Mouse (Mus musculus): ENCODE data around the gene Map4k2. TPM values are rescaled to one million over a fixed set of nuclear protein-coding genes. Genes with fewer than 3 reads are reported as not detected.
A peak's percentile ranks its signal among the peaks of the same experiment; 100 is the strongest.

Gene Map4k2
- polyA plus RNA-seq, 1 experiment from 2014 or later, result 20.1 TPM

DNA sequence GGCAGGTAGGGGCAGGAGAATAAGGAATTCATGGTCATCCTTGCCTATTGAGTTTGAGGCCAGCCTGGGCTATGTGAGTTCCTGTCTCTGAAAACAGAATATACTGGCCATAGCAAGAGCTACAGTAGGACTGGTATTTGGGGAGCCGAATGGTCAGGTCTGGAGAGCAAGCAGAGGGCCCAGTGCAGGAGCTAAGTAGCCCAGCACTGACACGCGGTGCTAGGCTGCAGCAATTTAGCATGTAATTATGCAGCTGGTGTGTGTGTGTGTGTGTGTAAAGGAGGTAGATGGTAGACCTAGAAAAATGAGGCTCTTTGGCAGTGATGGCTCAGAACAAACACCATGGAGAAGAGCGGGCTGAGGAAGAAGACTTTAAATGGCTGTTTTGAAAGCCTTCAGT, 6.7 kb downstream of the Map4k2 start:
- ATAC-seq, result no peak
- peaks cover 43% of the 10 kb centered on the region for H3K36me3 ChIP-seq (ENCODE audit: control insufficient read depth, insufficient read depth, low read length)
- no peaks in the 10 kb centered on the region for H3K4me1 ChIP-seq (ENCODE audit: control insufficient read depth, insufficient read depth, low read length)
- no peak overlapping the region for H3K4me2 ChIP-seq (ENCODE audit: low read length)
- no peak overlapping the region for H3K4me3 ChIP-seq (ENCODE audit: low read depth, low read length)
- no peaks in the 10 kb centered on the region for H3K9me3 ChIP-seq (replicated peaks; ENCODE audit: control insufficient read depth, low read length, poor library complexity, severe bottlenecking)
- H3K27ac ChIP-seq (ENCODE audit: low read length), result no peak overlapping the region
- WGBS, result 94% methylated on average over 4 of the region's 4 CpGs
- H3K27me3 ChIP-seq (ENCODE audit: control insufficient read depth, insufficient read depth, low read depth, low read length), result no peaks in the 10 kb centered on the region
- no peak overlapping the region for H3K9ac ChIP-seq (ENCODE audit: low read depth, low read length)

DNA sequence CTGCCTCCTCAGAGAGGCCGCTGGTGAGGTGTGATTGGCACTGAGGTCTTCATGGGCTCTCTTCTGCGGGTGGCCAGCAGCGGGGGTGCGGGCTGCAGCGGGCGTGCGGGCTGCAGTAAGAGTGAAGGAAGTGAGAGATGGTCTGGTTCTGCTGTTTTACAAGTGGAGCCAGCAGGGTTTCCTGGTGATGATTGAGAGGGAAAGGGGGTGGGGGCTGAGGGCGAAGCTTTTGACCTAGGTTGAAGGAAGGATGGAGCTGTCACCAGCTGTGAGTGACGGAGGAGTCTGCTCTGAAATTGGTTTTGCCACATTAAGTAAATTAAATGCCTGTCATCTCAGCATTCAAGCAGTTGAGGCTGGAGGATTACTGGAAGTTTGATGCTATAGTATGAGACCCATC, 7.8 kb downstream of the Map4k2 start:
- WGBS, result 59% methylated on average over 9 of the region's 9 CpGs

GRCm38 (mm10) chr19:6349215-6349983, 8.5 kb downstream of the Map4k2 start:
- H3K4me1 ChIP-seq (ENCODE audit: control insufficient read depth, insufficient read depth, low read length), result no peaks in the 10 kb centered on the region
- no peak overlapping the region for H3K4me2 ChIP-seq (ENCODE audit: low read length)
- WGBS, result 53% methylated on average over 14 of the region's 14 CpGs
- no peaks in the 10 kb centered on the region for H3K27me3 ChIP-seq (ENCODE audit: control insufficient read depth, insufficient read depth, low read depth, low read length)
- no peak overlapping the region for H3K4me3 ChIP-seq (ENCODE audit: low read depth, low read length)
- no peak overlapping the region for H3K9ac ChIP-seq (ENCODE audit: low read depth, low read length)
- no peak for ATAC-seq
- no peak overlapping the region for H3K27ac ChIP-seq (ENCODE audit: low read length)
- peaks cover 40% of the 10 kb centered on the region for H3K36me3 ChIP-seq (ENCODE audit: control insufficient read depth, insufficient read depth, low read length)
- H3K9me3 ChIP-seq (replicated peaks; ENCODE audit: control insufficient read depth, low read length, poor library complexity, severe bottlenecking), result no peaks in the 10 kb centered on the region

More for the DNA sequence above, 7.8 kb downstream of the Map4k2 start:
- Histone ChIP-seq H3K27ac (ENCODE audit: low read length) (no peak overlapping the region), H3K4me2 (ENCODE audit: low read length) (no peak overlapping the region), H3K27me3 (ENCODE audit: control insufficient read depth, insufficient read depth, low read depth, low read length) (no peaks in the 10 kb centered on the region), H3K9me3 (replicated peaks; ENCODE audit: control insufficient read depth, low read length, poor library complexity, severe bottlenecking) (no peaks in the 10 kb centered on the region), H3K9ac (ENCODE audit: low read depth, low read length) (no peak overlapping the region), H3K36me3 (ENCODE audit: control insufficient read depth, insufficient read depth, low read length) (peaks cover 41% of the 10 kb centered on the region), H3K4me1 (ENCODE audit: control insufficient read depth, insufficient read depth, low read length) (no peaks in the 10 kb centered on the region), H3K4me3 (ENCODE audit: low read depth, low read length) (no peak overlapping the region)
- ATAC-seq, result no peak

DNA sequence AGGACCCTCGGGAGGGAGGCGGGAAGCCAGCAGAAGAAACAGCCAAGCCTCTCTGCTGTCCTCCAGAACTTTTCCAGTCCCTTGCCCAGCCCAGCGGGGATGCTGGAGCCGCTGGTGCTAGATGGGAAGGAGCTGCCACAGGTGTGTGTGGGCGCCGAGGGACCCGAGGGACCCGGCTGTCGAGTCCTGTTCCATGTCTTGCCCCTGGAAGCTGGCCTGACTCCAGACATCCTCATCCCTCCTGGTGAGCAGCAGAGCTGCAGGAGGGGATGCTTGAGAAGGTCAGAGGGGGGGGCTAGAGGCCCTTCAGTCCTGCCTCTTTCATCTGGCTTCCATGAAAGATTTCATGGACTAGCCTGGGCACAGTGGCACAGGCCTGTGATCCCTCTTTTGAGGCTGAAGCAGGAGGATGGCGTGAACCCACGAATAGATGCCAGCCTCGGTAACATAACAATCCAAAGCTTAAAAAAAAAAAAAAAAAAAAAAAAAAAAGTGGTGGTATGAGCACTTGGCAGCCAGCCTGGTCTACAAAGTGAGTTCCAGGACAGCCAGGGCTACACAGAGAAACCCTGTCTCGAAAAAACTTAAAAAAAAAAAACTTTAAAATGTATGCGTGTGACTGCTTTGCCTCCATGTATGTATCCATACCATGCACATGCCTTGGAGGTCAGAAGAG, 10.6 kb downstream of the Map4k2 start:
- H3K4me1 ChIP-seq (ENCODE audit: control insufficient read depth, insufficient read depth, low read length), result no peaks in the 10 kb centered on the region
- ATAC-seq, result no peak
- peaks cover 22% of the 10 kb centered on the region for H3K36me3 ChIP-seq (ENCODE audit: control insufficient read depth, insufficient read depth, low read length)
- no peak overlapping the region for H3K9ac ChIP-seq (ENCODE audit: low read depth, low read length)
- 65% methylated on average over 14 of the region's 14 CpGs for WGBS
- H3K4me3 ChIP-seq (ENCODE audit: low read depth, low read length), result no peak overlapping the region
- no peak overlapping the region for H3K27ac ChIP-seq (ENCODE audit: low read length)
- no peak overlapping the region for H3K4me2 ChIP-seq (ENCODE audit: low read length)
- no peaks in the 10 kb centered on the region for H3K9me3 ChIP-seq (replicated peaks; ENCODE audit: control insufficient read depth, low read length, poor library complexity, severe bottlenecking)
- no peaks in the 10 kb centered on the region for H3K27me3 ChIP-seq (ENCODE audit: control insufficient read depth, insufficient read depth, low read depth, low read length)

DNA sequence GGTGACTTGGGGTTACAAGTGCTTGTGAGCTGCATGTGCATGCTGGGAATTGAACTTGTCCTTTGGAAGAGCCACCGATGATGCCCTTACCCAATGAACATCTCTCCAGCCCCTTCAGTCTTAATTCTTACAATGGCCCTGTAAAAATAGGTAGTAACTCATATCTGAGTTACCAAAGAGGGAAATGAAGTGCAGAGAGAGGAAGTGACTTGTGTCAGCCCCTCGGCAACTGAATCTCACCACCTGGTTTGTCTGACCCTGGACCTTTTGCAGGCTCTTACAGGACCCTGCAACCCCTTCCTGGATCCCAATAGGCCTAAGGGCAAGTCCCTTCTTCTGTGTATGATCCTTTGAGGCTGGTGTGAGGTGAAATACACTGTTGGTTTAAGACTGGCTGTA, 11.2 kb downstream of the Map4k2 start:
- no peak for ATAC-seq
- Histone ChIP-seq H3K36me3 (ENCODE audit: control insufficient read depth, insufficient read depth, low read length) (peaks cover 16% of the 10 kb centered on the region; the same call in 1 of the 2 replicates), H3K4me1 (ENCODE audit: control insufficient read depth, insufficient read depth, low read length) (no peaks in the 10 kb centered on the region), H3K4me3 (ENCODE audit: low read depth, low read length) (no peak overlapping the region), H3K9ac (ENCODE audit: low read depth, low read length) (no peak overlapping the region), H3K9me3 (replicated peaks; ENCODE audit: control insufficient read depth, low read length, poor library complexity, severe bottlenecking) (no peaks in the 10 kb centered on the region), H3K4me2 (ENCODE audit: low read length) (no peak overlapping the region), H3K27me3 (ENCODE audit: control insufficient read depth, insufficient read depth, low read depth, low read length) (no peaks in the 10 kb centered on the region), H3K27ac (ENCODE audit: low read length) (no peak overlapping the region)
- WGBS, result 93% methylated on average over 2 of the region's 2 CpGs

- H3K9ac ChIP-seq (ENCODE audit: low read depth, low read length), result no peak overlapping the region
- no peak for ATAC-seq
- H3K4me3 ChIP-seq (ENCODE audit: low read depth, low read length), result no peak overlapping the region
- no peaks in the 10 kb centered on the region for H3K9me3 ChIP-seq (replicated peaks; ENCODE audit: control insufficient read depth, low read length, poor library complexity, severe bottlenecking)
- no peak overlapping the region for H3K27ac ChIP-seq (ENCODE audit: low read length)
- H3K36me3 ChIP-seq (ENCODE audit: control insufficient read depth, insufficient read depth, low read length), result peaks cover 11% of the 10 kb centered on the region; the same call in 1 of the 2 replicates
- no peaks in the 10 kb centered on the region for H3K27me3 ChIP-seq (ENCODE audit: control insufficient read depth, insufficient read depth, low read depth, low read length)
- H3K4me1 ChIP-seq (ENCODE audit: control insufficient read depth, insufficient read depth, low read length), result no peaks in the 10 kb centered on the region
- WGBS, result 74% methylated on average over 7 of the region's 7 CpGs
- no peak overlapping the region for H3K4me2 ChIP-seq (ENCODE audit: low read length)
Observed at GRCm38 (mm10) chr19:6354030-6354429, 13.1 kb downstream of the Map4k2 start.

GRCm38 (mm10) chr19:6361291-6361690, 20.4 kb downstream of the Map4k2 start:
- Histone ChIP-seq H3K4me3 (ENCODE audit: low read depth, low read length) (no peak overlapping the region), H3K9ac (ENCODE audit: low read depth, low read length) (no peak overlapping the region), H3K27me3 (ENCODE audit: control insufficient read depth, insufficient read depth, low read depth, low read length) (no peaks in the 10 kb centered on the region), H3K9me3 (replicated peaks; ENCODE audit: control insufficient read depth, low read length, poor library complexity, severe bottlenecking) (no peaks in the 10 kb centered on the region), H3K27ac (ENCODE audit: low read length) (no peak overlapping the region), H3K4me1 (ENCODE audit: control insufficient read depth, insufficient read depth, low read length) (peaks cover 21% of the 10 kb centered on the region), H3K4me2 (ENCODE audit: low read length) (no peak overlapping the region), H3K36me3 (ENCODE audit: control insufficient read depth, insufficient read depth, low read length) (peaks cover 9% of the 10 kb centered on the region)
- WGBS, result 99% methylated on average over 3 of the region's 3 CpGs
- ATAC-seq, result no peak

DNA sequence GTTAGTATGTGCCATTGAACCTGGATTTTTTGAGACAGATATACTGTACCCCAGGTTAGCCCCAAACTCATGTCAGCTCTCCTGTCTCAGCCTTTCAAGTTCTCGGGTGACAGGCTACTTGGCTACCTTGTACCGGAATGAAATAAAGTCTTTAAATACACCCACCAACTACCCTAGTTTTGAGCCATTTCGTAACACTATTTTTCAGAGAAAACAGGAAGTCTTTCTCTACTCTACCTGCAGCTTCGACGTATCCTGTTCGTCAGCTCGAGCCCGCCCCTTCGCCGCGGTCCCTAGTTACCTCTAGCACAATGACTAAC, 22.1 kb downstream of the Map4k2 start:
- Histone ChIP-seq H3K27me3 (ENCODE audit: control insufficient read depth, insufficient read depth, low read depth, low read length) (no peaks in the 10 kb centered on the region), H3K36me3 (ENCODE audit: control insufficient read depth, insufficient read depth, low read length) (peaks cover 18% of the 10 kb centered on the region), H3K9ac (ENCODE audit: low read depth, low read length) (peak overlapping the region; percentile 51), H3K4me2 (ENCODE audit: low read length) (peak overlapping the region; percentile 58), H3K4me1 (ENCODE audit: control insufficient read depth, insufficient read depth, low read length) (peaks cover 27% of the 10 kb centered on the region), H3K4me3 (ENCODE audit: low read depth, low read length) (peak overlapping the region; percentile 100), H3K9me3 (replicated peaks; ENCODE audit: control insufficient read depth, low read length, poor library complexity, severe bottlenecking) (no peaks in the 10 kb centered on the region), H3K27ac (ENCODE audit: low read length) (peak overlapping the region; percentile 99)
- no peak for ATAC-seq
- 0% methylated on average over 11 of the region's 11 CpGs for whole genome bisulfite sequencing
